Mouse (Mus musculus) gastrocnemius, adult 2 months (tissue): ENCODE results near the gene Vangl1. TPM values are rescaled to one million over a fixed set of nuclear protein-coding genes. Genes with fewer than 3 reads are reported as not detected.
A peak's percentile ranks its signal among the peaks of the same experiment; 100 is the strongest.

ENCODE experiments used
- DNase-seq: peaks from one replicate; pipeline ENCODE4 v3.0.0; 2022
- H3K27ac ChIP-seq: fragments of 200-600 bp; 2 replicates; pipeline ENCODE4 v1.8.1; 2022; ENCODE audit warnings: mild to moderate bottlenecking
- H3K4me3 ChIP-seq: fragments of 200-600 bp; 2 replicates; pipeline ENCODE4 v1.8.1; 2022; ENCODE audit warnings: mild to moderate bottlenecking, moderate library complexity
- CTCF ChIP-seq: fragments of 200-600 bp; IDR thresholded peaks from 2 replicates; pipeline ENCODE4 v1.8.1; 2022; ENCODE audit warnings: antibody characterized with exemption, mild to moderate bottlenecking, moderate library complexity
- intact Hi-C: fragments of 180-260 bp; cut with DNase I; formaldehyde crosslinking; loops from one replicate; pipeline ENCODE4 v1.15.1; 2025
- total RNA-seq, 2 experiments: library from RNA; stranded (reverse); gene quantifications; 2 replicates each; pipeline ENCODE4 v1.2.3; 2021

Vangl1 gene
- total RNA-seq, 2 experiments from 2014 or later, result 1.6 to 4.1 TPM

DNA sequence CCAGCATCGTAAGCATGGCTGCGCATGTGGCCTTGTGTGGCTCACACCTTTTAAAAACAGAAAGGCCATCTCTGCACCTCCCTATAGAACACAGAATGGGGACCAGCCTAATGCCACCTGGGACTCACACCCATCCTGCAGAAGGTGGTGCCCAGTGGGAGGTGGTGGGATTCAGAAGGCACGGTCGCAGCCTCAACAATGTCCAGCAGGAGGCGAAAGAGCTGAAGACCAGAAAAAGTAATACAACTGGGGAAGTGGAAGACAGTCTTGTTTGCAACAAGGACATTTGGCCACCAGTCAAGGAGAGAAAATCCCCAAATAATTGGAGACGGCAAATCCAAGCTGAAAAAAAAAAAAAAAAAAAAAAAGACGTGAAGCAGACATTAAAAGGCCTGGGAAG lies 82.4 kb downstream of the Vangl1 start:
- no peak overlapping the region for H3K27ac ChIP-seq
- intact Hi-C loops, result no loop called here
- no peak for DNase-seq
- no peak overlapping the region for H3K4me3 ChIP-seq
- peak; percentile 42 for TF ChIP-seq CTCF

DNA sequence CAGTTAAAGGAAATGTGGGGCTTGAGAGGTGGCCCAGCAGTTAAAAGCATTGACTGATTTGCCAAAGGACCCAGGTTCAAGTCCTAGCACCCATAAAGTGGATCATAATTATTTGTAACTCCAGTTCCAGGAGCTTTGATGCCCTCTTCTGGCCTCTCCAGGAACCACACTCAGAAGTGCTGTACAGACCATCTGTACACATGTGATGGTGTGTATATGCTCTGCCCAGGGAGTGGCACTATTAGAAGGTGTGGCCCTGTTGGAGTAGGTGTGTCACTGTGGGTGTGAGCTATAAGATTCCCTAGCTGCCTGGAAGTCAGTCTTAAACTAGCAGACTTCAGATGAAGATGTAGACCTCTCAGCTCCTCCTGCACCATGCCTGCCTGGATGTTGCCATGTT lies 83.5 kb downstream of the Vangl1 start:
- intact Hi-C loops, result loop anchor here (2.0 kb wide), 1 partner anchor 38 kb away; no protein-coding TSS in a partner anchor
- TF ChIP-seq CTCF, result peak; percentile 31; the same call in 1 of the 2 replicates
- DNase-seq, result no peak
- H3K4me3 ChIP-seq, result no peak overlapping the region
- H3K27ac ChIP-seq, result no peak overlapping the region

DNA sequence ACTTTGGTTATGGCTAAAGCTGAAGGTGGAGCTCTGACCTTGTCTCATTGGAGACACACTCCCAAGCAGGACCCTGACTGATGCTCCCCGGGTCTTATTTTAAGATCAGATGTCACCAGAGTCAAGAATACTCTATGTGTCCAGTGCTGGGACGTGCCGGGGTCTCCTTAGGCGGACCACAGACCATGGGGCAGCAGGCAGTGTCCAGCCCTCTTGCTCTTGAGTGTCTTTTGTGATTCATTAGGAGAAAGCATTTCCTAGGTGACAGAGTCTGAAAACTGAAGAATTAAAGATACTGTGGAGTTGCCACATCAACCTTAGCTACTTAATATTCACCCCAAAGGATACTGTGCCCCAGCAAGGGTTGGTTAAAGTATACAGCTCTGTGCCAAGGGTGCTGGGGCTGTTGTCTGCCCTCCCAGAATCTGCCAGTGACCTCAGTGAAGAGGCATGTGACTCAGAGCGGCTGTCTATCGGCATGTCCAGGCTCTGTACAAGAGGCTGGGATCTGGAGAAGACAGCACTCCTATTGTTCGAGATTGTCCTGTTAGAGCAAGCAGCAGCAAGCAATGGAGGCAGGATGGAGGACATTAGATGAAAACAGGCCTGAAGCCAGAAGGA lies 92.4 kb downstream of the Vangl1 start:
- intact Hi-C loops, result no loop called here

DNA sequence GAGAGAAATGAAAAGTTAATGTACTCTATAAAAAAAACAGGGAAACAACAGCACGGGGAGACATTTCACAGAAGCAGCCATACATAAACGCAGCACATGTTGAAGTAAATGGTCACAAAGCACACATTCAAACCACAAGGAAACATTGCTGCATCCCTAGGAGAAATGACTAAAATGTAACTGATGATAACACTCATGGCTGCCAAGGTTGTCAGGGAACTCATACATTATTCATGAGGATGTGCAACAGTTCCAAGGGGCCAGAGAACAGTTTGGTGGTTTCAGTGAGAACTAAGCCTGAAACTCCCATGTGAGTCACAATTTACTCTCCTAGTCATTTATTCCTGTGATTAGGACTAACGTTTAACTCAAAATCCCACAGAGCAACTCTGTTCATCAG lies 96.3 kb downstream of the Vangl1 start:
- Histone ChIP-seq H3K4me3 (no peak overlapping the region), H3K27ac (no peak overlapping the region)
- DNase-seq, result no peak
- TF ChIP-seq CTCF, result no peak
- intact Hi-C loops, result no loop called here

More for the DNA sequence above, 92.4 kb downstream of the Vangl1 start:
- Histone ChIP-seq H3K27ac (no peak overlapping the region), H3K4me3 (no peak overlapping the region)
- TF ChIP-seq CTCF, result no peak
- no peak for DNase-seq

DNA sequence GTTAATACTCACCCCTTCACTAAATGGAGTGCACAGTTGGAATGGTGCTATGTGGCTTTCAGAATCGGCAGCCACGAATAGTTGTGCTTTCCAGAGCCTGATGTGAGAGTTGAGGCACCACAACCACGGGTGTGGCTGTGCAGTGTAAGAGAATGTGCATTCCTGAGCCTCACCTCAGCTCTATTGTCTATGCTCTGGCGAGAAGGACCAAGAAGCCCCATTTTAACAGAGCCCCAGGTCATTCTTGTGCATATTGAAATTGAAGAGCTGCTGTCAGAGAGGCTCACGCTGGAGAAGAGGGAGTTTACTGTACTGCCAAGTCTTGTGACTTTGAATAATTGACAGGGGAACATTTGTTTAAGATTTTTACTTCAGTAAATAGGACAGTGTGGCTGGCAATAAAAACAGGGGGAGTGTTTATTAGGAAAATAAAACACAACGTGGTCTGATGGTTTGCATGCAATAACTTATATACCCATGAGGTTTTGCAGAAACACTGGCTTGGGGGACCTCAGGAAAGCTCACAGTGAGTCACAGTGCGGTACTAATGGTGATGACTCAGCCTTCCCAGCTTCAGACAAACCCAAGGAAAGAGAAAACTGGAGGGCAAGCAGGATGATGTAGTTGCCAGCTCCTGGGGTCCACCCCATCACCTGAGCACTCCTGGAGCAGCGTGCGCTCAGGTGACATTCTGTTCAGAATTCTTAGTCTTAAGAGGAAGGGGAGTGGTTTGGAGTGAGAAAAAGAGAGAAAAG lies 100.5 kb downstream of the Vangl1 start:
- Histone ChIP-seq H3K27ac (no peak overlapping the region), H3K4me3 (no peak overlapping the region)
- DNase-seq, result no peak
- intact Hi-C loops, result no loop called here
- no peak for TF ChIP-seq CTCF

Other genes with a start within 250 kb of the Vangl1 start
- not detected for gene Nhlh2, start 194.6 kb downstream of the Vangl1 start, total RNA-seq
- gene Casq2, start 118.3 kb downstream of the Vangl1 start, total RNA-seq, result 100 to 1,000 TPM in 1 of 2 experiments, 10 to 100 TPM in 1; 21.9 to 106 TPM